Mouse (Mus musculus) hindbrain, embryonic 11.5 days (tissue): ENCODE results near the gene Atf7ip. TPM values are rescaled to one million over a fixed set of nuclear protein-coding genes. Genes with fewer than 3 reads are reported as not detected.

Experiments used
- ATAC-seq: fragments of 200-750 bp; cut with Nextera tagmentation; 2 replicates; pipeline ENCODE4 v1.8.0; 2017; ENCODE audit warnings: mild to moderate bottlenecking, moderate TSS enrichment, moderate library complexity; ENCODE audit not compliant: low FRiP score
- DNase-seq: peaks from one replicate; pipeline ENCODE4 v3.0.0-alpha.2; 2015; ENCODE audit warnings: low spot score
- H3K27ac ChIP-seq: fragments of 300-500 bp; sonication (generic); 2 replicates; pipeline ENCODE4 v1.5.1; 2014; ENCODE audit warnings: mild to moderate bottlenecking, low read depth, low read length
- H3K27me3 ChIP-seq: fragments of 300-500 bp; sonication (generic); 2 replicates; pipeline ENCODE4 v1.6.1; 2014; ENCODE audit warnings: mild to moderate bottlenecking, low read length, moderate library complexity, mixed read lengths; ENCODE audit not compliant: control insufficient read depth, insufficient read depth
- H3K36me3 ChIP-seq: fragments of 300-500 bp; sonication (generic); 2 replicates; pipeline ENCODE4 v1.6.1; 2014; ENCODE audit warnings: mild to moderate bottlenecking, low read length, moderate library complexity, mixed read lengths; ENCODE audit not compliant: control insufficient read depth, insufficient read depth
- H3K4me1 ChIP-seq: fragments of 300-500 bp; sonication (generic); replicated peaks from 2 replicates; pipeline ENCODE4 v1.6.1; 2014; ENCODE audit warnings: low read length, mixed read lengths; ENCODE audit not compliant: control insufficient read depth, insufficient read depth
- H3K4me2 ChIP-seq: fragments of 300-500 bp; sonication (generic); replicated peaks from 2 replicates; pipeline ENCODE4 v1.6.1; 2014; ENCODE audit warnings: mild to moderate bottlenecking, low read depth, low read length
- H3K4me3 ChIP-seq: fragments of 300-500 bp; sonication (generic); 2 replicates; pipeline ENCODE4 v1.5.1; 2014; ENCODE audit warnings: low read depth, low read length
- H3K9ac ChIP-seq: fragments of 300-500 bp; sonication (generic); 2 replicates; pipeline ENCODE4 v1.6.1; 2014; ENCODE audit warnings: low read depth, low read length
- H3K9me3 ChIP-seq: fragments of 300-500 bp; sonication (generic); 2 replicates; pipeline ENCODE4 v1.6.1; 2016; ENCODE audit warnings: low read length; ENCODE audit not compliant: control insufficient read depth
- WGBS: fragments of 180-500 bp; shearing (Covaris S2); extraction: QIAGEN DNeasy Blood & Tissue Kit; methylation state at CpG from one replicate; pipeline ENCODE4 v1.1.7; 2014; 5-methylcytosine and 5-hydroxymethylcytosine counted together
- polyA plus RNA-seq: library from polyadenylated mRNA; unstranded; fragments of >200 nt; fragmentation: Nextera tagmentation; extraction: Ambion mirVana; gene quantifications from 2 replicates; pipeline ENCODE4 v1.2.1, GENCODE M21; 2014

Atf7ip gene
- polyA plus RNA-seq, 1 experiment from 2014 or later: 73.7 TPM

DNA sequence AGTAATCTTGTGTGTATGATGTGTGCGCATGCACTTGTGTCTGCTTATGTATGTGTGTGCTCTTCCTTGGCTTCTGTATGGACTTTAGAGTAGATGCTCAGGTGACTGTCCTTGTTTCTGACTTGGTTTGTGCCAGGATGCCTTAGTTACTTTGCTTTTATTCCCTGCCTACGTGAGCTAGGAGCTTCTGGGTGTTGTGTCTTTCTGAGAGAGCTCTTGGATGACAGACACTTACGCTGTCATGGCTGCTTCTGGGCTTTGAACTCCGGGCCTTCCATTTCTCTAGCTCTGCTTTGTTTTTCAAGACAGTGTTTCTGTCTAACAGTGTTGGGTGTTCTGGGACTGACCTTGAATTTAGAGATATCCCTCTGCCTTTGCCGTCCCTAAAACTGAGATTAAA lies 16.7 kb downstream of the Atf7ip start:
- 0 out of 2 replicates have a peak, but pooled peaks cover 4% of the 10 kb centered on the region for H3K9me3 ChIP-seq
- ATAC-seq (no peak), DNase-seq (no peak)
- H3K4me2 ChIP-seq: no peak overlapping the region
- 96% methylated on average over 5 of the region's 5 CpGs for WGBS
- no peak overlapping the region for H3K27ac ChIP-seq
- H3K9ac ChIP-seq: no peak overlapping the region
- H3K36me3 ChIP-seq: peaks cover 7% of the 10 kb centered on the region
- no peaks in the 10 kb centered on the region for H3K27me3 ChIP-seq
- no peaks in the 10 kb centered on the region for H3K4me1 ChIP-seq
- no peak overlapping the region for H3K4me3 ChIP-seq

DNA sequence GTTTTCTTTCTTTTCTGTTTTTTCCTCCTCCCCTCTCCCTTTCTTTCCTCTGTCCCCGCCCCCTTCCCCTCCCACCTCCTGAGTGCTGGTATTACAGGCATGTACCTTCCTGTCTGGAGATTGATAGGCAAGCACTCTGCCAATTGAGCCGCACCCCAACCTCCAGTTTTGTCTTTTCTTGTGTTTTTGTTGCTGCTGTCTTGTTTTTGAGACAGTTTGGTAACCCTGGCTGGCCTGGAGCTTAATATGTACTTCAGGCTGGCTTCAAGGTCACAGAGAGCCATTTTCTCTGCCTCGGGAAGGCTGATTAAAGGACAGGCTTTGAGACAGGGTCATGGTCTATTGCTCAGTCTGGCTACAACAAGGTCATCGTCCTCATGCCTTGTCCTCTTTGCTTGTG lies 18.8 kb downstream of the Atf7ip start:
- Histone ChIP-seq H3K4me2 (no peak overlapping the region), H3K9ac (no peak overlapping the region), H3K9me3 (0 out of 2 replicates have a peak, but pooled peaks cover 4% of the 10 kb centered on the region), H3K4me3 (no peak overlapping the region), H3K36me3 (peaks cover 7% of the 10 kb centered on the region), H3K27me3 (no peaks in the 10 kb centered on the region), H3K4me1 (no peaks in the 10 kb centered on the region), H3K27ac (no peak overlapping the region)
- ATAC-seq (no peak), DNase-seq (no peak)
- 94% methylated on average over 4 of the region's 4 CpGs for WGBS

DNA sequence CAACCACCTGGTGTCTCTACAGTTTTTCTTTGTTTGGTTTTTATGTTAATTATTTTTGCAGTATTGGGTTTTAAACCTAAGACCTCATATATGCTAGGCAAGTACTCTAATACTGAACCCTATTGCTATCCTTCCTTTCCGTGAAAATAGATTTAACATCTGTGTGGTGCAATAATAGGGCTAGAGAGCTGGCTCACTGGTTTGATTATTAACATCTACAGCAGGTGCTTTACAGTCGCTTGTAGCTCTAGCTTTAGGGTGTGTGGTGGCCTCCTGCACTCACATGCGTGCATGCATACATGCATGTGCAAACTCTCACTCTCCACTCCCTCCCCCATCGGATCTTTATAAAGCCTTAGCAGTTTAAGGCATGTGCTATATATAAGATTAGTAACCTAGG lies 19.6 kb downstream of the Atf7ip start:
- peaks cover 7% of the 10 kb centered on the region for H3K36me3 ChIP-seq
- H3K4me3 ChIP-seq: no peak overlapping the region
- no peak overlapping the region for H3K4me2 ChIP-seq
- WGBS: 98% methylated on average over 4 of the region's 4 CpGs
- H3K9ac ChIP-seq: no peak overlapping the region
- no peaks in the 10 kb centered on the region for H3K27me3 ChIP-seq
- DNase-seq (no peak), ATAC-seq (no peak)
- H3K27ac ChIP-seq: no peak overlapping the region
- H3K4me1 ChIP-seq: no peaks in the 10 kb centered on the region
- H3K9me3 ChIP-seq: 0 out of 2 replicates have a peak, but pooled peaks cover 4% of the 10 kb centered on the region

DNA sequence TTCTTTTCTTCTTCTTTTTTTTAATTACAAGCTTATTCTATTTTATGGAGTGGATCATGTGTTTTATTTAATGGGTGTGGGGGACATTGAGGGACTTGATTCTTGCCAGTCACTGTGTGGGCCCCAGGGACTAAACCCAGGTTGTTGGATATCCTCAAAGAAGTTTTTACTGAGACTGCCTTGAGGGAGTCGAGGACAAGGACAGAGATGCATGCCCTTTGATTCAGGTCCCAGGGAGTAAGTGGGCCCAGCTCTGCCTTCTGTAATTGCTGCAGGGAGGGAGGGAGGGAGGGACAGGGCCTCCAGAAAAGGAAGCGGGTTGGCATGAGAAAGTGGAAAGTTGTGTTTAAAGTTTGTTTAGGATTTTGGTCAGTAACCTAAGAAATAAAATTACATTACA lies 23.2 kb downstream of the Atf7ip start:
- Histone ChIP-seq H3K36me3 (peaks cover 7% of the 10 kb centered on the region), H3K27me3 (no peaks in the 10 kb centered on the region), H3K4me3 (no peak overlapping the region), H3K9ac (no peak overlapping the region), H3K4me2 (no peak overlapping the region), H3K27ac (no peak overlapping the region), H3K9me3 (0 out of 2 replicates have a peak, but pooled peaks cover 4% of the 10 kb centered on the region), H3K4me1 (no peaks in the 10 kb centered on the region)
- DNase-seq (no peak), ATAC-seq (no peak)
- 62% methylated on average over 2 of the region's 2 CpGs for WGBS

DNA sequence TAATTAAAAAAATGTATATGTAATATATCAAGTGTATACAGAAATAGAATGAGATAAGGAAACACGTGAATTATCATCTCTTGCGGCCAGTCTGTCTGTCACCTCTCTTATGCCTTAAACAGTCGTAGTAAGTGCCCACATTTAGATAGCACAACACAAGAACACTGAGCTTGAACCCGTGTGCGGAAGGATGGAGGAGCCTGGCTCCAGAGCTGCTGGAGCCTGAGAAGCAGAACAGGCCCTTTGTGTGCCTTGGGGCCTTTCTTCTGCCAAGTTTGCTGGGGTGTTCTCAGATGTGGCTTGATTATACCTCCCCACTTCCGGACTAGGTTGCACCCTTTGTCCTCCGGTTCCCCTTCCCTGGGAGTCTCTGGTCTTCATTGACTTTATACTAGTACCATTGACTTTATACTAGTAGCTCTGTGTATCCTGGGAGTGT lies 25.8 kb downstream of the Atf7ip start:
- Histone ChIP-seq H3K9ac (no peak overlapping the region), H3K27ac (peak overlapping the region; percentile 89), H3K36me3 (no peaks in the 10 kb centered on the region), H3K4me2 (no peak overlapping the region), H3K4me1 (no peaks in the 10 kb centered on the region), H3K9me3 (no peaks in the 10 kb centered on the region), H3K4me3 (no peak overlapping the region), H3K27me3 (no peaks in the 10 kb centered on the region)
- ATAC-seq (peak; percentile 38; the same call in 1 of the 2 replicates), DNase-seq (peak; percentile 43)
- 58% methylated on average over 7 of the region's 7 CpGs for WGBS

DNA sequence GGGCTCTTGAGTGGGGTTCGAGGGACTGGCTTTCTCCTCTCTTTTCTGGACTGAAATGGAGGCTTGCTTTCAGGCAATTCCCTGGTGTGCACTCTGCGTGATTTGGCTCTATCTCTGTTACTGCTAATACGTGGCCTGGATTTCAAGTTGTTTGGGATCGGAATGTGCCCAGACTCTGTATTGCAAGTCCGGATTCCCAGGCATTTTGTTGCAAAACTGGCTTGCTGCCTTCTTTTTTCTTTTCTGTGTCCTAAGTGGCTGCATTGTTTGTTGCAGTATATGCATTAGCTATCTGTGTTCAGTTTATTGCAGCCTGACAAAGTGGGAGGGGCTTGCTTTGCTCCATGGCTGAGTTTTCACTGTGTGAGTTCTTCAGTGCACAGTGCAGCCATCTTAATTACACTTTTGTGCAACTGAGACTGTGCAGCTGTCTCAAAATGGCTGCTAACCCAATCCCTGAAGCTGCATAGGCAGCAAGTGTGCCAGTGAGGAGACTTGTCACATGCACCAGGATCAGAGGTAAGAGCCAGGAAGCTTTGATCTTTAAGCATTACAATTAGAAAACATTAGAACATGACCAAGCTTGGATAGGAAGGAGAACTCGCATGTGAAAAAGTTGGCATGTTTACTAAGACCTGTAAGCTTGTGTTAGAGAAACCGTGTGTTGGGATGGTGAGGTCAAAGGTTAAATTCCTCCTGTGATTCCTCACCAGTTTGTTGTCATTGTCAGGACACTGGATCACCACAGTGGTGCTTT lies 26.7 kb downstream of the Atf7ip start:
- no peaks in the 10 kb centered on the region for H3K36me3 ChIP-seq
- no peaks in the 10 kb centered on the region for H3K9me3 ChIP-seq
- H3K27me3 ChIP-seq: no peaks in the 10 kb centered on the region
- H3K9ac ChIP-seq: no peak overlapping the region
- H3K4me1 ChIP-seq: no peaks in the 10 kb centered on the region
- WGBS: 13% methylated on average over 7 of the region's 7 CpGs
- 0 out of 2 replicates have a peak overlapping the region, but pooled peaks have one; percentile 14 for H3K4me2 ChIP-seq
- peak; percentile 90 for DNase-seq
- peak overlapping the region; percentile 84 for H3K27ac ChIP-seq
- 0 out of 2 replicates have a peak overlapping the region, but pooled peaks have one; percentile 0 for H3K4me3 ChIP-seq
- ATAC-seq: peak; percentile 88

DNA sequence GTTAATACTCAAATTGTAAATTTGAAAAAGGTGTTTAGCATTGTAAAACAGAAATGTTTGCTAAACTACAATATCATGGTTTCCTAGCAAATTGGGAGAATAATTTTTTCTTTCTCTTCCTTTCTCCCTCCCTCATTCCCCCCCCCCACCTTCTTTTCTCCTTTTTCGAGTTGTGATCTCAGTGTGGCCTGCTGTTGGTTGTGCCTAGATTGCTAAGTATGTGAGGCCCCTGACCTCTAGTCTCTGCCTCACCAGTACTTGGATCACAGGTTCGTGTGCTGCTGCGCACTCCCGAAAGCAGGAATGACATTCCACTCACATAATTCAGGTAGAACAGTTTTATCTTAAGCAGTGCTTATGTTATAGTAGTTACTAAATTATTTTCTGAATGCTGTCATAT lies 27.8 kb downstream of the Atf7ip start:
- DNase-seq: no peak
- no peaks in the 10 kb centered on the region for H3K4me1 ChIP-seq
- H3K9me3 ChIP-seq: no peaks in the 10 kb centered on the region
- H3K27me3 ChIP-seq: no peaks in the 10 kb centered on the region
- no peak overlapping the region for H3K4me2 ChIP-seq
- H3K27ac ChIP-seq: no peak overlapping the region
- no peaks in the 10 kb centered on the region for H3K36me3 ChIP-seq
- no peak for ATAC-seq
- WGBS: 68% methylated on average over 4 of the region's 4 CpGs
- no peak overlapping the region for H3K9ac ChIP-seq
- no peak overlapping the region for H3K4me3 ChIP-seq

DNA sequence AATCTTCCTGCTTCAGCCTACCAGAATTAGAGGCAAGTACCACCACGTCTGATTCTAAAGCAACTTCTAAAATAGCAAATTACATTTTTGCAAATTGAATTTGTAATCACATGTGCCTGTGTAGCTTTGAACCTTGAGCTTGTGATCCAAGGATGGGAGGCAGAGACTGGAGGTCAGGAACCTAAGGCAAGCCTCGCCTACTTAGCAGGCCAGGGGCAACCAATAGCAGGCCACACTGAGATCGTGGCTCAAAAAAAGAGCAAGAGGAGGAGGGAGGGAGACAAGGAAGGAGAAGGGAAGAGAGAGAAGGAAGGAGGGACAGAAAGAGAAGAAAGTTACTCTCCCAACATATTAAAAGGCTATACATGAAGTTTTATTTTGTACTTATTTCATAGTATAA lies 28.5 kb downstream of the Atf7ip start:
- Histone ChIP-seq H3K9ac (no peak overlapping the region), H3K4me3 (no peak overlapping the region), H3K9me3 (no peaks in the 10 kb centered on the region), H3K27ac (no peak overlapping the region), H3K27me3 (no peaks in the 10 kb centered on the region), H3K36me3 (no peaks in the 10 kb centered on the region), H3K4me2 (no peak overlapping the region), H3K4me1 (no peaks in the 10 kb centered on the region)
- DNase-seq (no peak), ATAC-seq (no peak)
- 47% methylated on average over 3 of the region's 3 CpGs for WGBS

DNA sequence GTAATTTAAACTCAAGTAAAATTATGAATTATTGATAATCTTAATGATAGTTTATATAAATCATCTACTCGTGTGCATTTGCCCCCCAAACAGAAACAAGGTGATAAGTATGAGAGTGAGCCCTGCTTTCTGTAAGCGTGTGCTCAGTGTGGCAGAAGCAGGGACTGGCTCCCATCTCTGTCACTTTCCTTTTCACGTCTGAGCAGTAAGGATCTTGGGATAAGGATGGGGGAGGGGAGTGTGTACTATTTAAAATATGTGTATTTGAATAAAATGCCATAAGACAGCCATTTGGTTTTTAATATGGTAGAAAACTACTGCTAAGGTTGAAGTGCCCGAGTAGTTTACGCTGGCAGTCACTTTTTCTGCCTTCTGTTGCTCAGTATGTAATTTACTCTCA lies 29.2 kb downstream of the Atf7ip start:
- ATAC-seq (no peak), DNase-seq (no peak)
- Histone ChIP-seq H3K36me3 (no peaks in the 10 kb centered on the region), H3K27ac (no peak overlapping the region), H3K9me3 (no peaks in the 10 kb centered on the region), H3K27me3 (no peaks in the 10 kb centered on the region), H3K9ac (no peak overlapping the region), H3K4me1 (no peaks in the 10 kb centered on the region), H3K4me2 (no peak overlapping the region), H3K4me3 (no peak overlapping the region)
- WGBS: 68% methylated on average over 5 of the region's 5 CpGs
